Comparison of ENCODE assay signal across 27 mouse cellular contexts in the genomic region with DNA sequence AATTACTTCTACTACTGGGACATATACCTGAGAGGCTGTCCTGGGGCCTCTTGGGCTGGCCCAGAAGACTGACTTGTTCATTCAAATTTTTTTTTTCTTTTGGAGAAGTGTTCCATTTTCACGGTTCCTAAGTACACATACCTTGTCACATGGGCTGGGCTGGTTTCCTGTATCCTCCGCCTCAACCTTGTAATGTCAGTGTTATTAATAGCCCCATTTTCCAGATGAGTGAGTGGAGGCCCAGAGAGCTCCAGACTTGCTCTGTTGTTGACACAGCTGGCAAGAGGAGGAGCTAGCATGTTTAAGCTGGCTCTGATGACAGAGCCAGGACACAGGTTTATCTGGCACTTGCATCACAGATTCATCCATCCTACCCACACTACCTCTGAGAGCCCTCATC. TPM values are rescaled to one million over a fixed set of nuclear protein-coding genes. Genes with fewer than 3 reads are reported as not detected.
DNase-seq lines count a peak whose midpoint lies in the region; ATAC-seq and TF ChIP-seq lines count a peak whose summit lies in the region.
"Had no signal": no experiment of that assay in that cellular context is flagged by ENCODE, and none has a peak within 500 bp of the region (broad histone marks: within the 10 kb centered on the region; RNA-seq: fewer than 3 reads in every experiment).

No protein-coding gene starts in this region.

- TF ChIP-seq RAD21 in CH12.LX (IDR thresholded peaks at IDR 0.05; ENCODE audit: low read depth, low read length) = no peak

- no peak overlapping the region for H3K9ac ChIP-seq in kidney, embryonic 15.5 days
- H3K9ac ChIP-seq in CH12.LX (ENCODE audit: insufficient read depth, low read depth) = no peak overlapping the region
- H3K9ac ChIP-seq in midbrain, embryonic 14.5 days (replicated peaks; ENCODE audit: low read length) = no peak overlapping the region
- H3K9ac ChIP-seq: forebrain, embryonic 13.5 days; heart, embryonic 13.5 days; hindbrain, embryonic 14.5 days had no signal

- in situ Hi-C loops in CH12.LX (cut with MboI; ENCODE audit: low pct_ligation_motif_present, low pct_unique_long_range_greater_than_20kb, low sequenced_read_pairs) = no loop called here

- H3K27ac ChIP-seq in kidney, embryonic 15.5 days = no peak overlapping the region
- no peak overlapping the region for H3K27ac ChIP-seq in CH12.LX (ENCODE audit: insufficient read depth, low read depth)
- no peak overlapping the region for H3K27ac ChIP-seq in limb, embryonic 10.5 days
- H3K27ac ChIP-seq in midbrain, embryonic 14.5 days (replicated peaks; ENCODE audit: low read depth, low read length) = no peak overlapping the region
- H3K27ac ChIP-seq: forebrain, embryonic 10.5 days; forebrain, embryonic 13.5 days; heart, adult 2 months; heart, embryonic 10.5 days; heart, embryonic 13.5 days; hindbrain, embryonic 14.5 days; hindbrain, postnatal 0 days had no signal

- H3K4me2 ChIP-seq in kidney, embryonic 15.5 days = no peak overlapping the region
- no peak overlapping the region for H3K4me2 ChIP-seq in CH12.LX (ENCODE audit: insufficient read depth, low read depth, poor library complexity, severe bottlenecking)
- H3K4me2 ChIP-seq in midbrain, embryonic 14.5 days (ENCODE audit: low read length) = no peak overlapping the region
- H3K4me2 ChIP-seq: forebrain, embryonic 13.5 days; heart, embryonic 13.5 days; hindbrain, embryonic 14.5 days had no signal

- H3K27me3 ChIP-seq in kidney, embryonic 15.5 days = 0 out of 2 replicates have a peak, but pooled peaks cover 7% of the 10 kb centered on the region
- no peaks in the 10 kb centered on the region for H3K27me3 ChIP-seq in CH12.LX (replicated peaks)
- H3K27me3 ChIP-seq in splenic B cell, adult 2 months (ENCODE audit: control insufficient read depth, insufficient read depth, low read length, poor library complexity, severe bottlenecking) = no peaks in the 10 kb centered on the region
- H3K27me3 ChIP-seq in limb, embryonic 10.5 days (ENCODE audit: low read depth, poor library complexity, severe bottlenecking) = no peaks in the 10 kb centered on the region
- H3K27me3 ChIP-seq in midbrain, embryonic 14.5 days (ENCODE audit: control insufficient read depth, insufficient read depth, low read length) = no peaks in the 10 kb centered on the region
- H3K27me3 ChIP-seq: forebrain, embryonic 13.5 days had no signal

- dilution Hi-C loops in CH12.LX (cut with MboI; ENCODE audit: extremely low pct_ligation_motif_present, extremely low pct_unique_long_range_greater_than_20kb, low sequenced_read_pairs) = no loop called here

- 0 out of 2 replicates have a peak, but pooled peaks cover 3% of the 10 kb centered on the region for H3K4me1 ChIP-seq in kidney, embryonic 15.5 days
- peaks cover 29 to 66% of the 10 kb centered on the region in 2 experiments for H3K4me1 ChIP-seq in CH12.LX (ENCODE audit: control insufficient read depth in 1 of 2, insufficient read depth in 2 of 2)
- H3K4me1 ChIP-seq in limb, embryonic 10.5 days = 0 out of 2 replicates have a peak, but pooled peaks cover under 1% of the 10 kb centered on the region
- no peaks in the 10 kb centered on the region for H3K4me1 ChIP-seq in midbrain, embryonic 14.5 days (ENCODE audit: control insufficient read depth, insufficient read depth, low read length)
- H3K4me1 ChIP-seq: forebrain, embryonic 10.5 days; forebrain, embryonic 13.5 days; heart, embryonic 13.5 days had no signal

- H3K9me3 ChIP-seq in kidney, embryonic 15.5 days (replicated peaks) = no peaks in the 10 kb centered on the region
- H3K9me3 ChIP-seq in CH12.LX (replicated peaks; ENCODE audit: low read length) = no peaks in the 10 kb centered on the region
- no peaks in the 10 kb centered on the region for H3K9me3 ChIP-seq in limb, embryonic 10.5 days (replicated peaks)
- no peaks in the 10 kb centered on the region for H3K9me3 ChIP-seq in midbrain, embryonic 14.5 days (ENCODE audit: control insufficient read depth, low read length)
- H3K9me3 ChIP-seq: forebrain, embryonic 10.5 days; forebrain, embryonic 13.5 days; heart, embryonic 10.5 days; heart, embryonic 13.5 days had no signal

- H3K36me3 ChIP-seq in kidney, embryonic 15.5 days = no peaks in the 10 kb centered on the region
- H3K36me3 ChIP-seq in CH12.LX (replicated peaks in 1 of 2; ENCODE audit: control insufficient read depth in 1 of 2, insufficient read depth in 1 of 2, low read length in 1 of 2) = no peaks in the 10 kb centered on the region
- H3K36me3 ChIP-seq in splenic B cell, adult 2 months (ENCODE audit: control insufficient read depth, insufficient read depth, low read length, poor library complexity, severe bottlenecking) = no peaks in the 10 kb centered on the region
- no peaks in the 10 kb centered on the region for H3K36me3 ChIP-seq in limb, embryonic 10.5 days
- no peaks in the 10 kb centered on the region for H3K36me3 ChIP-seq in midbrain, embryonic 14.5 days (ENCODE audit: control insufficient read depth, insufficient read depth, low read length)
- H3K36me3 ChIP-seq: forebrain, embryonic 10.5 days; heart, embryonic 10.5 days; heart, embryonic 13.5 days had no signal

- peak; percentile 80 for TF ChIP-seq EP300 in CH12.LX (IDR thresholded peaks at IDR 0.05; ENCODE audit: low read length)

- TF ChIP-seq POLR2A in CH12.LX (IDR thresholded peaks at IDR 0.05; ENCODE audit: low read depth, low read length) = no peak

- DNase-seq in kidney, postnatal 14 days = no peak
- peak; percentile 85 for DNase-seq in CH12.LX (ENCODE audit: extremely low read depth)
- peak; percentile 6 for DNase-seq in splenic B cell, adult 2 months (ENCODE audit: low read depth, low spot score)
- no peak for DNase-seq in limb, embryonic 10.5 days (ENCODE audit: low spot score)
- DNase-seq in midbrain, embryonic 14.5 days = no peak
- no peak for DNase-seq in left cerebral cortex, postnatal 10 days (ENCODE audit: extremely low spot score in 1 of 2, low spot score in 2 of 2)
- DNase-seq: adrenal gland, adult 2 months; adrenal gland, postnatal 14 days; cerebellum, adult 11-12 months; cerebellum, adult 8-10 months; cerebellum, postnatal 10 days; cerebellum, postnatal 36 days; embryo, embryonic 11 days; gastrocnemius, postnatal 10 days; gastrocnemius, postnatal 36 days; heart, adult 2 months; heart, postnatal 14 days; heart, postnatal 4 days had no signal

- 34% methylated on average over 2 of the region's 2 CpGs for WGBS in kidney, embryonic 15.5 days
- 81% methylated on average over 2 of the region's 2 CpGs for WGBS in limb, embryonic 10.5 days
- WGBS in midbrain, embryonic 14.5 days = 89% methylated on average over 2 of the region's 2 CpGs

- no peaks in the 10 kb centered on the region for H3K79me2 ChIP-seq in CH12.LX (replicated peaks; ENCODE audit: control insufficient read depth, extremely low read depth, insufficient read depth, poor library complexity, severe bottlenecking)

- H3K4me3 ChIP-seq in kidney, embryonic 15.5 days (replicated peaks) = no peak overlapping the region
- no peak overlapping the region for H3K4me3 ChIP-seq in CH12.LX (replicated peaks in 1 of 3; ENCODE audit: low read depth in 2 of 3, low read length in 2 of 3, poor library complexity in 1 of 3)
- H3K4me3 ChIP-seq in limb, embryonic 10.5 days = no peak overlapping the region
- H3K4me3 ChIP-seq in midbrain, embryonic 14.5 days (replicated peaks; ENCODE audit: low read depth, low read length) = no peak overlapping the region
- H3K4me3 ChIP-seq: forebrain, embryonic 10.5 days; forebrain, embryonic 13.5 days; heart, adult 2 months; heart, embryonic 10.5 days; heart, embryonic 13.5 days had no signal

- no peak for TF ChIP-seq CTCF in CH12.LX (conservative IDR thresholded peaks at IDR 0.05 in 1 of 2, IDR thresholded peaks at IDR 0.05 in 1 of 2; ENCODE audit: low read depth in 2 of 2, low read length in 2 of 2)

- ATAC-seq in kidney, embryonic 15.5 days (replicated peaks; ENCODE audit: low FRiP score) = 0 out of 2 replicates have a peak, but pooled peaks have one; percentile 40
- no peak for ATAC-seq in midbrain, embryonic 14.5 days (ENCODE audit: low FRiP score, low TSS enrichment)
- ATAC-seq: forebrain, embryonic 13.5 days; forebrain, embryonic 16.5 days; hindbrain, postnatal 0 days had no signal

- intact Hi-C loops in left cerebral cortex, postnatal 10 days (cut with DNase I) = no loop called here

TF ChIP-seq in CH12.LX, 34 proteins besides CTCF, POLR2A, EP300 and RAD21 (continues in another document):
- TF ChIP-seq JUN (IDR thresholded peaks at IDR 0.05; ENCODE audit: insufficient read depth, low read depth, low read length) (no peak), MEF2A (IDR thresholded peaks at IDR 0.05; ENCODE audit: borderline replicate concordance, low read depth, low read length) (peak; percentile 84), ZKSCAN1 (IDR thresholded peaks at IDR 0.05; ENCODE audit: borderline replicate concordance, low read depth, low read length) (no peak), MAFK (IDR thresholded peaks at IDR 0.05; ENCODE audit: insufficient replicate concordance, low read length) (no peak), MAZ (IDR thresholded peaks at IDR 0.05; ENCODE audit: low read depth, low read length) (no peak), ETS1 (conservative IDR thresholded peaks at IDR 0.05; ENCODE audit: low read depth, low read length) (peak; percentile 83), POLR2AphosphoS2 (IDR thresholded peaks at IDR 0.05; ENCODE audit: low read depth, low read length) (no peak), MYC (IDR thresholded peaks at IDR 0.05; ENCODE audit: low read depth, low read length) (no peak), MXI1 (IDR thresholded peaks at IDR 0.05; ENCODE audit: low read depth, low read length) (no peak), GABPA (IDR thresholded peaks at IDR 0.05; ENCODE audit: insufficient replicate concordance, low read depth, low read length) (no peak), SMC3 (IDR thresholded peaks at IDR 0.05; ENCODE audit: low read depth, low read length) (no peak)

RNA-seq across cellular contexts. Expression of gene Acsbg1, which starts 14.2 kb away (rescaled TPM):
- 2.1 and 4.6 TPM in 2 replicates for polyA plus RNA-seq in kidney, embryonic 15.5 days (2015; fragmentation: Nextera tagmentation; extraction: Ambion mirVana)
- total RNA-seq in CH12.LX (2012; rRNA removed) (13.7 and 16.8 TPM in 2 replicates), CH12.LX (2014; rRNA removed) (24.0 and 25.8 TPM in 2 replicates)
- polyA plus RNA-seq in CH12.LX (2012; ENCODE audit: insufficient read length, low read depth) = 23.6 and 24.7 TPM in 2 replicates
- 0.31 and 0.60 TPM in 2 replicates for polyA plus RNA-seq in limb, embryonic 10.5 days (2016; fragmentation: Nextera tagmentation; extraction: Ambion mirVana)
- polyA plus RNA-seq in midbrain, embryonic 14.5 days (2014; fragmentation: Nextera tagmentation; extraction: Ambion mirVana) = 14.7 and 16.8 TPM in 2 replicates
- total RNA-seq in left cerebral cortex, postnatal 10 days (2021) = 10 to 100 TPM; 88.4 to 93.5 TPM
- total RNA-seq: granulocyte monocyte progenitor cell, adult 5-6 weeks had no signal

RNA-seq across cellular contexts. Expression of gene Dnaja4, which starts 51.2 kb away (rescaled TPM):
- 3.6 and 4.4 TPM in 2 replicates for polyA plus RNA-seq in kidney, embryonic 15.5 days (2015; fragmentation: Nextera tagmentation; extraction: Ambion mirVana)
- 2.3 and 2.4 TPM in 2 replicates for total RNA-seq in CH12.LX (2012; rRNA removed)
- 0.81 and 0.95 TPM in 2 replicates for total RNA-seq in CH12.LX (2014; rRNA removed)
- polyA plus RNA-seq in CH12.LX (2012; ENCODE audit: insufficient read length, low read depth) = 1.1 and 1.8 TPM in 2 replicates
- 2.7 and 2.9 TPM in 2 replicates for polyA plus RNA-seq in limb, embryonic 10.5 days (2016; fragmentation: Nextera tagmentation; extraction: Ambion mirVana)
- 5.0 TPM in 2 replicates for polyA plus RNA-seq in midbrain, embryonic 14.5 days (2014; fragmentation: Nextera tagmentation; extraction: Ambion mirVana)
- total RNA-seq in left cerebral cortex, postnatal 10 days (2021) = 10 to 100 TPM; 13.6 to 14.4 TPM

Comparison
In these comparisons a context has a peak if more than half of its experiments do, and no peak if none do; other contexts are left out.
1. DNase-seq: peak in CH12.LX (single experiment) and splenic B cell, adult 2 months (single experiment); none in kidney, postnatal 14 days (single experiment), limb, embryonic 10.5 days (single experiment), midbrain, embryonic 14.5 days (single experiment) and left cerebral cortex, postnatal 10 days (0 of 2).